Mouse (Mus musculus): ENCODE measurements around the gene Nfrkb. TPM values are rescaled to one million over a fixed set of nuclear protein-coding genes. Genes with fewer than 3 reads are reported as not detected.

The Nfrkb gene
- polyA plus RNA-seq, 1 experiment from 2014 or later, result 29.9 TPM

- H3K9me3 ChIP-seq, result no peaks in the 10 kb centered on the region
- no peak overlapping the region for H3K27ac ChIP-seq (replicated peaks)
- H3K36me3 ChIP-seq, result no peaks in the 10 kb centered on the region
- no peak for ATAC-seq (ENCODE audit: low FRiP score, low read depth)
- H3K9ac ChIP-seq, result no peak overlapping the region
- peaks cover 5% of the 10 kb centered on the region for H3K4me1 ChIP-seq (replicated peaks)
- H3K27me3 ChIP-seq, result peaks cover 24% of the 10 kb centered on the region
- 54% methylated on average over 9 of the region's 9 CpGs for WGBS
- H3K4me3 ChIP-seq, result no peak overlapping the region
- no peak overlapping the region for H3K4me2 ChIP-seq
These were observed 77.2 kb downstream of the Nfrkb start for GRCm38 (mm10) chr9:31463190-31463589.

DNA sequence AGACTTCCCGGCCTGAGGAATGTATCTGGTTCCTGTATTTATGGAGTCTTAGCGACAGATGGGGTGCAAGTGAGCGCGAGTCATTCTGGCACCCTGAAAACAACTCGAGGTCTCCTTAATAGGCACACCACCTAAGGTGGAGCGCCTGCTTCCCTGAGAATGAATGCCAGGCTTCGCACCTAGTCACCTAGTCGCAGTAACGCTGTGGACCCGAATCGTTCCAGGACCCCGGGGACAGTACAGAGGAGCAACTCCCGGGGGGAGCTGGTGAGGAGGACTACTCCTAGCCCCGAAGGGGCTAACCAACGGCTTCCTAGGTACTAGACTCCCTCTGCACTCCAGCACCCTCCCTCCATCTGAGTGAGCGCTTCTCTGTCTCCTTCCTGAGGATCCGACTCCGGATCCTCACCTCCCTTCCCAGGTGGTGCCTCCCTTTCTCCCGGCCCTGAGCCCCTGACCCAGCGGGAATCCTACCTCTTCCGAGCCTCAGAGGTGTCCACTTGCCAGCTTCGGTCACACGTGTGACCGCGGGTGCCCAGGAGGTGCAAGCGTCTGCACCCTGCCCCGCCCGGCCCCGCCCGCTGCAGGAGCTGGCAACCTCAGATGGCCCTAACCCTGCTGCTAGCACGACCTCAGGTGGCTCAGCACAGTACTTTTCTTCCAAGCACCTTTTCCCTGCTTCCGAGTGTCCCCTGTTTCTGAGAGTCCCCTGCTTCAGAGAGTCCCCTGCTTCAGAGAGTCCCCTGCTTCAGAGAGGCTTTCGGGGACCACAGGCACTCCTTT lies 77.9 kb downstream of the Nfrkb start, which contains the start of gene Tmem45b:
Tmem45b (minus strand) TSS at position 771 of the 783 bp plus-strand sequence.
- WGBS, result 8% methylated on average over 33 of the region's 33 CpGs

More for the DNA sequence above, 77.9 kb downstream of the Nfrkb start, which contains the start of gene Tmem45b:
- Histone ChIP-seq H3K27ac (replicated peaks) (no peak within 1 kb of the TSS), H3K9me3 (no peaks in the 10 kb centered on the region), H3K27me3 (peaks cover 24% of the 10 kb centered on the region), H3K4me1 (replicated peaks) (peaks cover 5% of the 10 kb centered on the region), H3K4me3 (peak within 1 kb of the TSS; percentile 13), H3K36me3 (no peaks in the 10 kb centered on the region), H3K4me2 (peak within 1 kb of the TSS; percentile 46), H3K9ac (no peak within 1 kb of the TSS)
- peak; percentile 19; the same call in 1 of the 2 replicates for ATAC-seq (ENCODE audit: low FRiP score, low read depth)

Other genes starting within 250 kb of the Nfrkb start
- gene Aplp2, start 174.4 kb upstream of the Nfrkb start, polyA plus RNA-seq (2015; fragmentation: Nextera tagmentation; extraction: Ambion mirVana), result 374 and 412 TPM in 2 replicates
- 7.7 and 8.6 TPM in 2 replicates for gene Prdm10, start 105.7 kb upstream of the Nfrkb start, polyA plus RNA-seq (2015; fragmentation: Nextera tagmentation; extraction: Ambion mirVana)
- 0.22 TPM in 1 of 2 replicates, not detected in the other for gene Tmem45b, start 78.3 kb downstream of the Nfrkb start, polyA plus RNA-seq (2015; fragmentation: Nextera tagmentation; extraction: Ambion mirVana)

Measured in hindbrain, embryonic 15.5 days (tissue).